Mouse (Mus musculus): ENCODE measurements around the gene Dlgap4.

DNA sequence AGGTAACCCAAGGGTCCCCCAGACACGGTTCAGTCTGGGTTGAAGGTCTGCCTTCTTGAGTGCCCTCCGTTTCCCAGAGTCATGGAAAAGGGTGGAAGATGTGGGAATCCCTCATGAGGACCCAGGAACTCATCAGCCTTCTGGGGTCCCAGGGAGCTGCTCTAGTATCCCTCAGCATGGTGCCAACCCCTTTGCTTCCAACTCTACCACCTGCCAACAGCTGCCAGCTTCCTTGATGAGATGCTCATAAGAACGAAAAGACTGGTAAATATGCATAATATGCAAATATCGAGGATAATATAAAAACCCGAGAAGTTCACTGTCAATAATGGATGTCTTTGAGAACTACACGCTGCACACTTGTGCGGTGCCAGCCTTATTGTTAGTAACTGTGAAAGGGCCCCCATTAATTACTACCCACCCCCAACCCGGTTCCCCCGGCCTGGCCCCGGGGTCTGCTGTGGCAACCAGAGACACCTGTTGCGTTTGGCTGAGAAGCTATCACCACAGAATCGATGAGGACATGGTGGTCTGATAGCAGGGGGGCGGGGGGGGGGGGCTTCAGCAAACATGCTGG is 52.2 kb downstream of the Dlgap4 start:
- TF ChIP-seq CTCF (IDR thresholded peaks at IDR 0.05; ENCODE audit: control insufficient read depth, insufficient read depth, insufficient read length): no peak
- no peak for TF ChIP-seq MAX (IDR thresholded peaks at IDR 0.05)
